Mouse (Mus musculus) adrenal gland, postnatal 36 days (tissue): ENCODE data around the gene Ahrr. TPM values are rescaled to one million over a fixed set of nuclear protein-coding genes. Genes with fewer than 3 reads are reported as not detected.
A peak's percentile ranks its signal among the peaks of the same experiment; 100 is the strongest.

Source experiments
- DNase-seq, 2 experiments: peaks; one replicate each; pipeline ENCODE4 v3.0.0; 2021; ENCODE audit warnings: mixed read lengths in 1 of 2
- long read RNA-seq, 2 experiments: library from polyadenylated mRNA; stranded (forward); transcript quantifications; one replicate each; pipeline ENCODE4 v2.0.0; 2021; ENCODE audit warnings: borderline sequencing depth in 2 of 2
- total RNA-seq, 2 experiments: library from RNA; stranded (reverse); gene quantifications; 2 replicates each; pipeline ENCODE4 v1.2.3; 2021

Ahrr gene
- 1 to 10 TPM in 1 of 2 experiments, under 1 TPM in 1; 0.89 to 1.3 TPM for total RNA-seq
- long read RNA-seq, experiment 1, partial matches to known transcripts = 0 of 1 reads
- long read RNA-seq, experiment 1, other reads (novel, unspliced or antisense) = 1 of 1 reads
- long read RNA-seq, experiment 2, partial matches to known transcripts = 0 of 1 reads
- long read RNA-seq, experiment 2, other reads (novel, unspliced or antisense) = 1 of 1 reads

- peak; percentile 82 to 83 for DNase-seq
These were observed at the start of gene Ahrr for GRCm38 (mm10) chr13:74292167-74292566. Ahrr (minus strand) TSS chr13:74292331.

GRCm38 (mm10) chr13:74341036-74341435, 48.9 kb upstream of the Ahrr start:
- DNase-seq = peak; percentile 6 to 50

GRCm38 (mm10) chr13:74329321-74329720, 37.2 kb upstream of the Ahrr start:
- no peak for DNase-seq

- DNase-seq = peak; percentile 97 to 98
These were observed 25.2 kb upstream of the Ahrr start, which contains the start of gene Pdcd6 for GRCm38 (mm10) chr13:74317170-74317849. Pdcd6 (minus strand) TSS chr13:74317580.

GRCm38 (mm10) chr13:74316789-74317169, 24.6 kb upstream of the Ahrr start:
- DNase-seq = peak; percentile 36 to 41

GRCm38 (mm10) chr13:74316386-74316785, 24.3 kb upstream of the Ahrr start:
- DNase-seq = no peak

GRCm38 (mm10) chr13:74314616-74315015, 22.5 kb upstream of the Ahrr start:
- DNase-seq = no peak

- no peak for DNase-seq
These were observed 13.6 kb upstream of the Ahrr start for GRCm38 (mm10) chr13:74305780-74306179.

- peak; percentile 20 to 44 for DNase-seq
These were observed 13.2 kb upstream of the Ahrr start for GRCm38 (mm10) chr13:74305380-74305779.

- no peak for DNase-seq
These were observed 10.2 kb upstream of the Ahrr start for GRCm38 (mm10) chr13:74302050-74303037.

- DNase-seq = no peak
These were observed 9.5 kb upstream of the Ahrr start for GRCm38 (mm10) chr13:74301607-74301984.

- peak; percentile 71 to 81 for DNase-seq
These were observed 8.9 kb upstream of the Ahrr start for GRCm38 (mm10) chr13:74300925-74301606.

GRCm38 (mm10) chr13:74296376-74296775, 4.2 kb upstream of the Ahrr start:
- peak in 1 of 2 experiments; percentile 24 for DNase-seq

- DNase-seq = no peak
These were observed 2.5 kb downstream of the Ahrr start for GRCm38 (mm10) chr13:74289646-74290045.

- no peak for DNase-seq
These were observed 9.8 kb downstream of the Ahrr start for GRCm38 (mm10) chr13:74282299-74282698.

- no peak for DNase-seq
These were observed 16.4 kb downstream of the Ahrr start for GRCm38 (mm10) chr13:74275726-74276125.

- peak; percentile 57 to 76 for DNase-seq
These were observed 31.7 kb downstream of the Ahrr start for GRCm38 (mm10) chr13:74260231-74260992.

- peak; percentile 74 to 85 for DNase-seq
These were observed 32.5 kb downstream of the Ahrr start for GRCm38 (mm10) chr13:74259460-74260230.

- DNase-seq = peak; percentile 33 to 69
These were observed 45.6 kb downstream of the Ahrr start for GRCm38 (mm10) chr13:74246494-74246893.

GRCm38 (mm10) chr13:74245899-74246231, 46.3 kb downstream of the Ahrr start:
- no peak for DNase-seq
